Mouse (Mus musculus) thymus, postnatal 4 days (tissue): ENCODE measurements around the gene Urb2.

Source experiments
- DNase-seq: peaks from one replicate; pipeline ENCODE4 v3.0.0; 2021

Urb2 gene

DNA sequence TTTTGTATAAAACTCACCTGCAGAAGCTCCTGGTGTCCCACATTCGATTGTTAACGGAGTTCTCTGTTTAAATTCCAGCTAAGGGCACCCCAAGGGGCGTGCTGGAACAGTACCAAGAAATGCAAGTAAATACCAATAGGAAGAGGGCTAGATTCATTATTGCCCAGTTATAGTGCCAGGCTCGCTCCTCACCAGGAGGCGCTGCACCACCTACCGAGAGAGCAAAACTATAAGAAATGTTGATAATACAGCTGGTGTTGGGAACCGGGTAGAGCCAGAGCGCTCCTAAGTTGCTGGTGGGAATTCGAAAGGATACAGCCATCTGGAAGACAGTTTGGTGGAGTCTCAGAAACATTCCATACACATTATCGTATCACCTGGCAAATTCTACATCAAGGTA lies 56.7 kb downstream of the Urb2 start:
- peak; percentile 69 for DNase-seq

DNA sequence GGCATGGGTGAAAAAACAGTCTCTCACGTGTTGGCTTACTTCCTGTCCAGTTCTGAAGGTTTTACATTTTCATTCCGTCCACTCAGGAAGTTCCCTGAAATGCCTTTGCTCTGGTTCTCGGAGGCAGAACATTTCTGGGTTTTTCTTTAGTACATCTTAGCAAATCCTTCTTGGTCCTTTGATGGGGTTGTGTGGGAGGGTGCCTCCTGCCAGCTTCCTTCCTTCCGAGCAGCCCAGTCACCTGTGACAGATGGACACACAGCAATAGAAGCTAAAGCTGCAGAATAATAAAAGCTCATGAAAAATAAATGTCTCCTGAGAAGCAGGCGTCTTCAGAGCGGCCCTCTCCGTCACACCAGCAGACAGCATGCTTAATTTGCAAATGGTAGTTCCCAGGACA lies 57.7 kb downstream of the Urb2 start:
- DNase-seq: no peak

DNA sequence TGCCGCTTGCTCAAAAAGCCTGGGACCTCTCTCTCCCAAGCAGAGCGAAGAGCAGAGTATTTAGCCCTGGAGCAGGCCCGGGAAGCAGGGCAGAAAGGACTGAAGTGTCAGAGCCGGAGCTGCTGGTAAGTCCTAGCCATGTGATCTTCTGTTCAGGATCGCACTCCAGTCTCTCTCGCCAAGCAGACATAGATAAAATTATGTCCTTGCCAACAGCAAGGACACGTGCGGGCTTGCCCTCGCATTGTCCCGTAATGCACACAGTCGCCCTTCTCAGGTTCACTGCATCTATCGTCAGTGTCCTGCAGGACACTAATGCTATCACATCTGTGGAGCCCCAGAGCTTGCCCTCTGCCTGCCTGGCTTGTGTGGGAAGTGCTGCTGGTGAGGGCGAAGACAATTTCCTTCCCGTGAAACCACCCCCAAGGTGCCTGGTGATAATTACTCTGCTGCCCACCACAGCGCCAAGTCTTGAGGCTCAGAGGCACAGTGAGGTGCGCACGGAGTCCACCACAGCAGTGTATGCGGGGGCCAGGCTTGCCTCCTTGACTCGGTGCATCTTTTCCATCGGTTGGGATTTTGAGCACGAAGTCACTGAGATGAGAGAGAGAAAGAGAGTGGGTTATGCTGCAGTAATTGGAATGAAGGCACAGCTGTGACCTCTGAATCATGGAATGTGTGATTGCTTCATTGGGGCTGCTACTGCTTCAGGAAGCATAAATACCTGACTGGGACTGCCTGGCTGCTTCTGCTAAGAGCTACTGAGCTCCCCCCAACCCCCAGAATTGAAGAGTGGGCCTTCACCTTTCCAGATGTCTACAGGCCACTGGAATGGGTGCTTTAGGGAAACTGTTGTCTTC lies 59.4 kb downstream of the Urb2 start:
- DNase-seq: no peak

DNA sequence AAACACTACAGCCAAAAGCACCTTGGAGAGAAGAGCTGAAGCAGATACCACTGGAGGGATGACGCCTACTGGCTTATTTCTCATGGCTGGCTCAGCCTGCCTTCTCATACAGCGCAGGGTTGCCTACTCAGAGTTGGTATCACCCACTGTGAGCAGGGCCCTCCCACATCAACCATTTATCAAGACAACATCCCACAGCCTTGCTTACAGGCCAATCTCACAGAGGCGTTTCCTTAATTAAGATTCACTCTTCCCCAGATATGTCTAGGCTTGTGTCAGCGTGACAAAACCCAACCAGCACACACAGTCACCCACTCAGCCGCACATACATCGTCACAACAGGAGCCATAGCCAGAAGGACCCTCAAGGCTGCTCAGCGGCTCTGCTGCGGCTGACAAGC lies 61.3 kb downstream of the Urb2 start:
- DNase-seq: no peak

DNA sequence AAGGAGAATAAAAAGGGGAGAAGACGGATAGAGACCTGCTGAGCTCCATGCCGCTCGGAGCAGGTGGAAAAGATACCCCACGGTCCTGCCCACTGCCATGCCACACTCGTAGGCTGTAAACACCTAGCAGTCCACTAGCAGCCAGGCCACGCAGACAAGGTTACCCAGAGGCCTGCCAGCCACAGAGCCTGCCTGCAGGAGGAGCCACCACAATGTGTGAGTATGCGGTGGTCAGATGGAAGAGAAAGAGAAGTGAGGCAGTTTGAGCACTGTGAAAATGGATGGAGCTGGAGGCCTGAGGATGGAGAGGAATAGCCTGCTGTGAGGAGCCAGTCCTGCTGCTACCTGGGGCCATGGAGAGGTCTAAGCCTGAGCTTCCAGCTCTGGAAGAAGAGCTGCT lies 62.3 kb downstream of the Urb2 start:
- DNase-seq: no peak

DNA sequence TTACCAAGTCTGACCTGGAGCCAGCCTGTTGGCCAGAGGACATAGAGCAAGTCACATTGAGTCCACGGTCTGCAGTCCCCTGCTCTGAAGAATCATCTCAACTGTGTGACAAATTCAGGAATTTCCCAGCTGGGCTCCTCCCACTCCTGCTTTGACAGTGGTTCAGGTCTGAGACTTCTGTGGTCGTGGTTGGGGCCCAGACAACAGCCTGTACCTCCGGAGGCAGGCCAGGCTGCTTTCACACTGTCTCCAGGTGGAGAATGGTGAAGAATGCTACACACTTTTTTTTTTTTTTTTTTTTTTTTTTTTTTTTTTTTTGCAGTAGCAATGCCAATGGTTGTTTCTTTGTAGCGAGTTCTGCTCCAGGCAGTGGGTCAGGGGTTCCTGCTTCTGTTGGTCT lies 64.4 kb downstream of the Urb2 start:
- no peak for DNase-seq

DNA sequence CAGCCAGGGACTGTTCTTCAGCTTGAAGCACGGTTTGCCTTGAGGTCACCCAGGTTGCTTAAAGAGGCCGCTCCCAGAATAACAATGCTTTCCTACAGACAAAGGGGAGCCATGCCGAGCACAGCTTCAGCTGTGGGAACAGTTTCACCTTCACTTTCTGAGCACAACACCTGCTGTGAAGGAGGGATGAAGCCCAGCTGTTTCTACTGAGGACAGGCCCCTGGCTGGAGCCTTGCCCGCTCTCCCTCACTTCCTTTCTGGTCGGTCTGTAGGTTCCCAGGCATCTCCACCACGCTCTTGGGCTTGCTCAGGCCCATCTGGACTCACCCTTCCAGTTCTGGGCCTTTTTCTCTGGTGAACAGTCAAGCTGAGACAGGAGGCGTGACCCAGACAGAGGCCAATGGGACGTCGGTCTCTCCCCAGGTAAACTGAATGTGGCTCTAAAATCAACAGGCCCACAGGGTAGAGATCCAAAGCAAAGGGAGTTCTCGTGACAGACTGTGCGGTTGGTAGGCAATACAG lies 66.8 kb downstream of the Urb2 start:
- DNase-seq: no peak

DNA sequence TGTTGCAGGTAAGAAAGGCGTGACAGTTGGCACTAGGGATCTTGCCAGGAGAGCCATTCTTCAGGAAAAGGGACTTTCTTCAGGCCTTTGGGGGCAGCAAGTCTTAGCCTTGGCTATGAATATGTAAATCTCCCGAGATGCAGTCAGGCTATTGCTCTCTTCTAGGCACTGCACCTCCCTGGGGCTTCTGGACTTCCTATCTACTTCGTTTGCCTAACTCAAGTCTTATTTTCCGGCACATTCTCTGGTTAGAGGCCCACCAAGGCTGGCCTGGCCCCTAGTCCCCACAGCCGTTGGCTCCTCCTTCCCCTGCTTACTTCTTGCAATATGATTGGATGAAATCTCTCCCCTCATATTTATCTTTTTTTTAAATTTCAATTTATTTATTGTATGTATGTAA lies 67.7 kb downstream of the Urb2 start:
- no peak for DNase-seq

DNA sequence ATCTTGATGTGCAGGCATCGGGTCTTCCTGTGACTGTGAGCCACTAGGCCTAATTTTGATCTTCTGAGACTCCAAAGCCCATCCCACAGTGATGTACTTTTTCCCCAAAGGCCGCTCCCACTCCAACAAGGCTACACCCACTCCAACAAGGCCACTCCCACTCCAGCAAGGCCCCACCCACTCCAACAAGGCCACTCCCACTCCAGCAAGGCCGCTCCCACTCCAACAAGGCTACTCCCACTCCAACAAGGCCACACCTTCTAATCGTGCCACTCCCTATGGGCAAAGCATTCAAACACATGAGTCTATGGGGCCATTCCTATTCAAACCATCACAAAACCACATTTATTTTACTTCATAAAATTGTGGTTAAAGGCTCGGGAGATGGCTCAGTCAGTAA lies 69.2 kb downstream of the Urb2 start:
- no peak for DNase-seq
